Mouse (Mus musculus) adrenal gland, adult 8-10 months (tissue): ENCODE measurements around the gene Nkx1-2. TPM values are rescaled to one million over a fixed set of nuclear protein-coding genes. Genes with fewer than 3 reads are reported as not detected.

Source experiments
- DNase-seq: peaks from one replicate; pipeline ENCODE4 v3.0.0; 2022
- total RNA-seq, 4 experiments: library from RNA; stranded (reverse); gene quantifications; 2 replicates each; pipeline ENCODE4 v1.2.4; 2022

The Nkx1-2 gene
- total RNA-seq, 4 experiments from 2014 or later, result not detected

GRCm38 (mm10) chr7:132604720-132605119 is 5.3 kb upstream of the Nkx1-2 start:
- no peak for DNase-seq

- no peak for DNase-seq
These were observed 1.5 kb upstream of the Nkx1-2 start for GRCm38 (mm10) chr7:132600926-132601325.

GRCm38 (mm10) chr7:132600026-132600425 is 589 bp upstream of the Nkx1-2 start:
- DNase-seq, result no peak

GRCm38 (mm10) chr7:132597251-132598041 is 2.0 kb downstream of the Nkx1-2 start:
- no peak for DNase-seq

- DNase-seq, result no peak
These were observed 2.7 kb downstream of the Nkx1-2 start for GRCm38 (mm10) chr7:132596557-132597250.

- DNase-seq, result no peak
These were observed 3.6 kb downstream of the Nkx1-2 start for GRCm38 (mm10) chr7:132595787-132596186.

GRCm38 (mm10) chr7:132594325-132594724 is 5.1 kb downstream of the Nkx1-2 start:
- no peak for DNase-seq

GRCm38 (mm10) chr7:132593762-132594161 is 5.7 kb downstream of the Nkx1-2 start:
- DNase-seq, result no peak

GRCm38 (mm10) chr7:132589610-132590009 is 9.8 kb downstream of the Nkx1-2 start:
- DNase-seq, result no peak

- DNase-seq, result no peak
These were observed 12.3 kb downstream of the Nkx1-2 start for GRCm38 (mm10) chr7:132587167-132587566.

- DNase-seq, result no peak
These were observed 13.5 kb downstream of the Nkx1-2 start for GRCm38 (mm10) chr7:132585695-132586491.

GRCm38 (mm10) chr7:132581441-132581840 is 18.0 kb downstream of the Nkx1-2 start:
- DNase-seq, result no peak

GRCm38 (mm10) chr7:132580511-132580910 is 18.9 kb downstream of the Nkx1-2 start:
- DNase-seq, result no peak

GRCm38 (mm10) chr7:132576891-132577290 is 22.5 kb downstream of the Nkx1-2 start:
- no peak for DNase-seq

GRCm38 (mm10) chr7:132576116-132576650 is 23.3 kb downstream of the Nkx1-2 start, which contains the start of gene Oat:
Gene Oat, minus strand, starts transcription at chr7:132576398.
- DNase-seq, result peak; percentile 94

GRCm38 (mm10) chr7:132575623-132576022 is 23.8 kb downstream of the Nkx1-2 start:
- peak; percentile 71 for DNase-seq

- DNase-seq, result no peak
These were observed 24.8 kb downstream of the Nkx1-2 start for GRCm38 (mm10) chr7:132574646-132575045.

GRCm38 (mm10) chr7:132573205-132573604 is 26.2 kb downstream of the Nkx1-2 start:
- no peak for DNase-seq

GRCm38 (mm10) chr7:132572738-132573137 is 26.7 kb downstream of the Nkx1-2 start:
- DNase-seq, result no peak

GRCm38 (mm10) chr7:132571481-132571880 is 28.0 kb downstream of the Nkx1-2 start:
- DNase-seq, result no peak

GRCm38 (mm10) chr7:132570071-132570470 is 29.4 kb downstream of the Nkx1-2 start:
- no peak for DNase-seq

GRCm38 (mm10) chr7:132568817-132569216 is 30.6 kb downstream of the Nkx1-2 start:
- DNase-seq, result no peak

- DNase-seq, result no peak
These were observed 33.6 kb downstream of the Nkx1-2 start for GRCm38 (mm10) chr7:132565831-132566230.
